Mouse (Mus musculus) E14TG2a.4 (cell line): ENCODE measurements at regions not wholly inside any gene's neighbourhood (a gene's known extent, or its start where the extent isn't known, plus 50 kb on each side); places are given as distances from the start of the nearest gene placed in this dataset.

Source experiments
- H3K27me3 ChIP-seq: 2 replicates; pipeline ENCODE4 v1.6.1; 2014; ENCODE audit warnings: low read length, control low read depth; ENCODE audit not compliant: insufficient read depth
- H3K36me3 ChIP-seq: 2 replicates; pipeline ENCODE4 v1.6.1; 2014; ENCODE audit warnings: low read length, control low read depth; ENCODE audit not compliant: insufficient read depth
- H3K4me1 ChIP-seq: replicated peaks from 2 replicates; pipeline ENCODE4 v1.6.1; 2014; ENCODE audit warnings: low read depth, low read length, control low read depth
- H3K4me3 ChIP-seq: replicated peaks from 2 replicates; pipeline ENCODE4 v1.5.1; 2014; ENCODE audit warnings: mild to moderate bottlenecking, low read length
- H3K9me3 ChIP-seq: 2 replicates; pipeline ENCODE4 v1.6.1; 2014; ENCODE audit warnings: low read length, control low read depth
- CTCF ChIP-seq: conservative IDR thresholded peaks from 2 replicates; pipeline ENCODE4 v1.5.1; 2014; ENCODE audit warnings: low read length
- NANOG ChIP-seq: IDR thresholded peaks from 2 replicates; pipeline ENCODE4 v1.6.1; 2014; ENCODE audit warnings: borderline replicate concordance, low read length, mixed read lengths
- POU5F1 ChIP-seq: IDR thresholded peaks from 2 replicates; pipeline ENCODE4 v1.6.1; 2014; ENCODE audit warnings: low read length, borderline replicate concordance

DNA sequence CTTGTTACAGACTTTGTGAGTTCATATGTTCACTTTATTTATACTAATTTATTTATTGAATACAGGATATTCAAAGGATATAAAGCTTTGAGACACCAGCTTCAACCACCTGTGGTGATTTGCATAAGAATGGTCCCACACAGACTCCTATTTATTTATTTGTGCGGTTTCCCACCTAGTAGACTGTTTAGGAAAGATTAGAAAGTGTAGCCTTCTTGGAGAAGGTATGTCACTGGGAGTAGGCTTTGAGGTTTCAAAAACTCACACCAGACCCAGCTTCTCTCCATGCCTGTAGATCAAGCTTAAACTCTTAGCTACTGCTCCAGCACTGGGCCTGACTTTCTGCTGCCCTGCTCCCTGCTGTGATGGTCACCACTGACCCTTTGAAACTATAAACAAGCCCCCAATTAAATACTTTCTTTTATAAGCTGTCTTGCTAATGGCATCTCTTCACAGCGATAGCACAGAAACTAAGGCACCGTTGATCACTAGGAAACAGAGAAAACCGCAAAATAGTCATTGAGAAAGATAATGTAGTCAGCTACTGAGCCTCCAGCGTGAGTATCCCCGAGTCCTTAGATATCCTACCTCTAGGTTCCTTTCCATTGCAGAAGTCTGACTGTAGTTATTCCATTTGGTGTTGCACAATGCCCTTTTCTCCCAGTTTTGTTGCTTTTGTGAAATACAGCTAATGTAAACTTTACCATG, 89.3 kb upstream of the Ifne start:
- no peak for TF ChIP-seq CTCF
- TF ChIP-seq POU5F1: no peak
- TF ChIP-seq NANOG: no peak
- H3K27me3 ChIP-seq: no peaks in the 10 kb centered on the region
- no peaks in the 10 kb centered on the region for H3K4me1 ChIP-seq
- no peaks in the 10 kb centered on the region for H3K36me3 ChIP-seq
- H3K4me3 ChIP-seq: no peak overlapping the region
- H3K9me3 ChIP-seq: no peaks in the 10 kb centered on the region

DNA sequence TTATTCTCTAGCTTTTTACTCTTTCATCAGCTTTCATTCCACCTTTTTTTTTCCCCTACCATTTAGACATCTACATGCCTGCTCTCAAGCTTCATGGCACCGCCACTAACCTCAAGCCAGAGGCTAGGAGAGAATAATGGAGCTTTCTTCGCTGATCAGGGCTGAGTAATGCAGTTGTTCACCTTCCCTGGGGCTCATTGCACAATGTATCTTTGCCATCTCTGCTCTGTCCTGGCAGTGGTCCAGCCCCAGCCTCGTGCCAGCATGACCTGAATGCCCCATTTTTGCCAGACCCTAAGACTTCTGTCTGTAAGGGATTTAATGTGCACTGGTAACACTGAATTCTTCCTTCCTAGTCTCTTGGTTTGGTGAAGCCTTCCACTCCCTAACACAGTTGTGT, 79.6 kb upstream of the Ifne start:
- no peaks in the 10 kb centered on the region for H3K9me3 ChIP-seq
- H3K4me1 ChIP-seq: no peaks in the 10 kb centered on the region
- no peak for TF ChIP-seq CTCF
- TF ChIP-seq POU5F1: no peak
- no peak for TF ChIP-seq NANOG
- no peak overlapping the region for H3K4me3 ChIP-seq
- H3K27me3 ChIP-seq: no peaks in the 10 kb centered on the region
- no peaks in the 10 kb centered on the region for H3K36me3 ChIP-seq

DNA sequence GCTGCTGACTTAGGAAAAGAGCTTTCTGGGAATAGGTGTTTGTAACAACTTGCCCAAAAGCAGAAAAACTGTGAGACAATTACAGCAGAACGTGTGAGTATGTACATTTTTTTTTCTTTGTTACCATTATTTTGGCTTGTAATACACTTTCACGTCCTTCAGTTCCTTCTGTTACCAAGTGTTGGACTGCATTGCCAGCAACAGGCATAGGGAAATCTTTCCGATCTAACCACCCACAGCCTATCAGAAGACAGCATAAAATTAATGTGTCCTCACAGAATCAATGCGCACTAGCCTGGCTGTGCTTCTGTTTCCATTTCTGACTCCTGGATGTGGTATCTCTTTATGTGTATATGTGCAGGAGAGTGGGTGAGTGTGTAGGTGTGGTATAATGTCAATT, 76.6 kb upstream of the Ifne start:
- Histone ChIP-seq H3K4me1 (no peaks in the 10 kb centered on the region), H3K9me3 (no peaks in the 10 kb centered on the region), H3K27me3 (no peaks in the 10 kb centered on the region), H3K4me3 (no peak overlapping the region), H3K36me3 (no peaks in the 10 kb centered on the region)
- TF ChIP-seq CTCF: no peak
- TF ChIP-seq NANOG: no peak
- TF ChIP-seq POU5F1: no peak

DNA sequence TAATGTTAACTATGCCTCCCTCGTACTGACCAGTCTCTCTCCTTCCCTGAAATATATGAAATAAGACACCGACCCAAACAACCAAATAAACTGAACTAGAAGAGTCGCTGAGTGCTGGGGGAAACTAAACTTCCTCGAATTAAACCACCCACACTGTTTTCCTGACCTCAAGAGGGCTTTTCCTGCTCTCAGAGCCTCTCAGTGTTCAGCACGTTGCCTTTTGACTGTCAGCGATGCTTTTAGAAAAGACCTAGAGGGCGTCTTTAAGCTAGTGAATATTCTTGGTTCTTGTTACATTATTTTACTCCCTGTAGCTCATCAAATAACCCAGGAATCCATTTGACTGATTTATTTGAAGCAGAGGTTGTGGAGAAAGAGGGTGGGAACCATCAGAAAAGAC, 76.2 kb upstream of the Ifne start:
- no peak overlapping the region for H3K4me3 ChIP-seq
- no peaks in the 10 kb centered on the region for H3K36me3 ChIP-seq
- no peak for TF ChIP-seq NANOG
- no peak for TF ChIP-seq CTCF
- TF ChIP-seq POU5F1: no peak
- H3K9me3 ChIP-seq: no peaks in the 10 kb centered on the region
- H3K4me1 ChIP-seq: no peaks in the 10 kb centered on the region
- H3K27me3 ChIP-seq: no peaks in the 10 kb centered on the region

DNA sequence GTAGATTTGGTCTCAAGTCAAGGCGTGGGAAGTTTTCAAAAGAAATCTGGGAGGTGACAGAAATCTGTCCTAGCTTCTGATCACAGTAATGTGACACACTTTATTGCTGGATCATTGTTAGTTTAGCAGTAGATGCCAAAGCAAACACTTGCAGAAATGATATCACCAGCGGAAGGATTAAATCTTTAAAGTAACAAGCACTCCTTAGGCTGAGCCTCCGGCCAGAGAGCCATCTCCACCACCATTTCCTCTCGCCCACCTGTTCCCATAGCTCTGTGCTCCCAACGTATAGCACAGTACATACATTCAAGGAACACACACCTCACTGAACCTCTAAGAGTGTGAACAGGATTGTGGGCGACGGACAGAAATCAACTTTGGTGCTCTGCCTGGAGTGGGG, 75.6 kb upstream of the Ifne start:
- Histone ChIP-seq H3K4me1 (no peaks in the 10 kb centered on the region), H3K4me3 (no peak overlapping the region), H3K27me3 (no peaks in the 10 kb centered on the region), H3K36me3 (no peaks in the 10 kb centered on the region), H3K9me3 (no peaks in the 10 kb centered on the region)
- no peak for TF ChIP-seq NANOG
- no peak for TF ChIP-seq CTCF
- TF ChIP-seq POU5F1: no peak

DNA sequence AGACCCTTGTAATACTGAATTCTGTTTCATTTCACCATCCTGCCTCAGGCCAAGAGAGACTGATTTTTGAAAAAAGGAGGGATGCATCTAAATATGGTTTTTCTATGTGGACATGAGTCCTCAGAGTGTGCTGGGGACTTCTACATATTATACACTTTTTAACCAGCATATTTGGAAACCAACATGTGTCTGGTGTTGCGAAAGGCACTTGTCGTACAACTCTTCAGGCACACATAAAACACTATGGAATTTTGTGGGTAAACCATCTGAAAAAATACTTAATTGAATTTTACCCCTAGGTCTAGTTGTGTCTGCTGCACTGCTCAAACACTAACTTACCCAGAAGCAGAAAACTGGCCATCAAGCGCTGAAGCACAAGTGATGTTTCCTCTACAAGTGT, 74.0 kb upstream of the Ifne start:
- Histone ChIP-seq H3K27me3 (no peaks in the 10 kb centered on the region), H3K9me3 (no peaks in the 10 kb centered on the region), H3K4me3 (no peak overlapping the region), H3K36me3 (no peaks in the 10 kb centered on the region), H3K4me1 (no peaks in the 10 kb centered on the region)
- TF ChIP-seq POU5F1: no peak
- TF ChIP-seq CTCF: no peak
- no peak for TF ChIP-seq NANOG

DNA sequence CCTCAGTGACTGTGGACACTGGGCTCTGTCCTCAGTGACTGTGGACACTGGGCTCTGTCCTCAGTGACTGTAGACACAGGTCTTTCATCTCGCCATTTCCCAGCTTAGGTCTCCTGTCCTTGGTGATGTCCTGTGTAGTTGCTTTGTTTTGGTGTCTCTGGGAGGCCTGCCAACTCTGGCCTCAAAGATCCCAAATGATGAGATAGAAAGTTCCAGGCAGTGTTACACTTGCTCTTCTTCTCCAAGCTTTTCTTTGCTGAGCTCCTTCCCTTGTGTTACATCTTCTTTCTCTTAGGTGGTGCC, 71.0 kb upstream of the Ifne start:
- no peaks in the 10 kb centered on the region for H3K9me3 ChIP-seq
- TF ChIP-seq CTCF (no peak), POU5F1 (no peak), NANOG (no peak)
- H3K36me3 ChIP-seq: no peaks in the 10 kb centered on the region
- H3K27me3 ChIP-seq: no peaks in the 10 kb centered on the region
- H3K4me1 ChIP-seq: no peaks in the 10 kb centered on the region
- H3K4me3 ChIP-seq: no peak overlapping the region

DNA sequence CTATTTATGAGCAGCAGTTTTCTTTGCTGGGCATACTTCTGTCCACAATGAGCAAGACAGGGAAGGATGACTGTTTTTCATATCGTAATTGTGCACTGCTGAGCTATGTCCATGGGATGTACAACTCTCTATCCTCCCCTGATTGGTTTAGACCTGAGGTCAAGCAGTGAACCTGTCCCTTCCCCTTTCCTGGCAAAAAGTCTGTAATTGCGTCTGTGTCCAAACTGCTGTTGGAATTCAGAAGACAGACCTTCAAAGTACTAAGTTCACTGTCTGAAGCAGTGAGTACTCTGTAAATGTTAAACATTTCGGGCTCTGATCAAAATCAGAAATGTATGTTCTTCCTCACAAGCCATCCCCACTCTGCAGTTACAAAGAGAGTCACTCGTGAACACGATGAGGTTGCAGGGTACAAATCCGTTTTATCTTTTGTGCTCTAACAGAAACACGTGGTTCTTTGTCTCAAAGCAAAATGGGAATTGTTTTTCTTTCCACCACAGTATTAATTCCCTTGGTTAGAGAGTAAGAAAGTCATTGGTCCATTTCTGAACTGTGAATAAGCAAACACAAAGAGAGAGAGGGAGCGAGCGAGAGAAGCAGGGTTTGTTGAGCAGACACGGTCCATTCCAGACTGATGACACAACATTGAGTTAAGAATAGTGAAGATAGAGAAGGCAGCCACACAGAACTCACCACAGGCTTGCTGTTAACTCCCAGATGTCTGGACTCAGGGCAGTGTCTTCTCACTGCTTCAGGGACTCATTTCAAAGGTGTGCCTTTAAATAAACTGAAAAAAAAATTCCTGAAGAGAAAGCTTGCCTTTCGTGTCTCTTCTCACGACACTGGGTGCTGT, 70.4 kb upstream of the Ifne start:
- TF ChIP-seq POU5F1 (no peak), NANOG (no peak), CTCF (no peak)
- Histone ChIP-seq H3K36me3 (no peaks in the 10 kb centered on the region), H3K4me3 (no peak overlapping the region), H3K9me3 (no peaks in the 10 kb centered on the region), H3K27me3 (no peaks in the 10 kb centered on the region), H3K4me1 (no peaks in the 10 kb centered on the region)
